Mouse (Mus musculus): ENCODE results near the gene Serac1. TPM values are rescaled to one million over a fixed set of nuclear protein-coding genes. Genes with fewer than 3 reads are reported as not detected.
A peak's percentile ranks its signal among the peaks of the same experiment; 100 is the strongest.
"Not testable (repeated sequence)": the region's sequence is repeated elsewhere in the genome, so short reads cannot be mapped to it uniquely, and the experiment has no call there.

Gene Serac1
- total RNA-seq, 2 experiments from 2014 or later, result 6.5 to 7.3 TPM

- Histone ChIP-seq H3K27ac (no peak overlapping the region), H3K4me3 (no peak overlapping the region)
- no peak for TF ChIP-seq CTCF (IDR thresholded peaks at IDR 0.05)
- no peak for DNase-seq
- intact Hi-C loops (cut with DNase I), result no loop called here
Measured at GRCm38 (mm10) chr17:6052801-6053200, 26.7 kb downstream of the Serac1 start.

GRCm38 (mm10) chr17:6037507-6037906, 42.0 kb downstream of the Serac1 start:
- intact Hi-C loops (cut with DNase I), result no loop called here

GRCm38 (mm10) chr17:6036872-6037271, 42.7 kb downstream of the Serac1 start:
- DNase-seq, result no peak
- intact Hi-C loops (cut with DNase I), result no loop called here
- TF ChIP-seq CTCF (IDR thresholded peaks at IDR 0.05), result no peak
- Histone ChIP-seq H3K4me3 (no peak overlapping the region), H3K27ac (no peak overlapping the region)

More at GRCm38 (mm10) chr17:6037507-6037906, 42.0 kb downstream of the Serac1 start:
- Histone ChIP-seq H3K4me3 (no peak overlapping the region), H3K27ac (no peak overlapping the region)
- no peak for DNase-seq
- no peak for TF ChIP-seq CTCF (IDR thresholded peaks at IDR 0.05)

GRCm38 (mm10) chr17:6036458-6036857, 43.1 kb downstream of the Serac1 start:
- DNase-seq, result no peak
- intact Hi-C loops (cut with DNase I), result no loop called here
- Histone ChIP-seq H3K27ac (no peak overlapping the region), H3K4me3 (no peak overlapping the region)
- TF ChIP-seq CTCF (IDR thresholded peaks at IDR 0.05), result no peak

GRCm38 (mm10) chr17:6035661-6036060, 43.9 kb downstream of the Serac1 start:
- no peak for DNase-seq
- Histone ChIP-seq H3K27ac (no peak overlapping the region), H3K4me3 (no peak overlapping the region)
- intact Hi-C loops (cut with DNase I), result no loop called here
- no peak for TF ChIP-seq CTCF (IDR thresholded peaks at IDR 0.05)

- no peak for DNase-seq
- H3K4me3 ChIP-seq, result no peak overlapping the region
- no peak for TF ChIP-seq CTCF (IDR thresholded peaks at IDR 0.05)
- H3K27ac ChIP-seq, result no peak overlapping the region
- intact Hi-C loops (cut with DNase I), result no loop called here
Measured at GRCm38 (mm10) chr17:6025831-6026230, 53.7 kb downstream of the Serac1 start.

- intact Hi-C loops (cut with DNase I); DNase-seq; H3K4me3 ChIP-seq; H3K27ac ChIP-seq: not testable (repeated sequence)
Measured at GRCm38 (mm10) chr17:6021374-6021789, 58.2 kb downstream of the Serac1 start.

- Histone ChIP-seq H3K27ac (no peak overlapping the region), H3K4me3 (no peak overlapping the region)
- no peak for TF ChIP-seq CTCF (IDR thresholded peaks at IDR 0.05)
- intact Hi-C loops (cut with DNase I), result no loop called here
- DNase-seq, result no peak
Measured at GRCm38 (mm10) chr17:6020636-6021035, 58.9 kb downstream of the Serac1 start.

- DNase-seq, result peak; percentile 59
- TF ChIP-seq CTCF (IDR thresholded peaks at IDR 0.05), result peak; percentile 79
- intact Hi-C loops (cut with DNase I), result loop anchor here (1.0 kb wide), 1 partner anchor 78 kb away; the partner anchor contains the start of gene Synj2
Measured at GRCm38 (mm10) chr17:6019776-6020175, 59.8 kb downstream of the Serac1 start.

GRCm38 (mm10) chr17:6018348-6018747, 61.2 kb downstream of the Serac1 start:
- no peak for DNase-seq
- TF ChIP-seq CTCF (IDR thresholded peaks at IDR 0.05), result no peak
- H3K27ac ChIP-seq, result no peak overlapping the region
- intact Hi-C loops (cut with DNase I), result no loop called here
- no peak overlapping the region for H3K4me3 ChIP-seq

More at GRCm38 (mm10) chr17:6019776-6020175, 59.8 kb downstream of the Serac1 start:
- H3K27ac ChIP-seq, result no peak overlapping the region; the same call in 1 of the 2 replicates
- H3K4me3 ChIP-seq, result no peak overlapping the region

- intact Hi-C loops (cut with DNase I), result no loop called here
- Histone ChIP-seq H3K4me3 (no peak overlapping the region), H3K27ac (peak overlapping the region; percentile 32; the same call in 1 of the 2 replicates)
- peak; percentile 24 for TF ChIP-seq CTCF (IDR thresholded peaks at IDR 0.05)
- no peak for DNase-seq
Measured at GRCm38 (mm10) chr17:6017268-6017667, 62.3 kb downstream of the Serac1 start.

- no peak for DNase-seq
- intact Hi-C loops (cut with DNase I), result no loop called here
Measured at GRCm38 (mm10) chr17:6016213-6016780, 63.2 kb downstream of the Serac1 start.

GRCm38 (mm10) chr17:6014985-6015384, 64.6 kb downstream of the Serac1 start:
- Histone ChIP-seq H3K27ac (no peak overlapping the region), H3K4me3 (no peak overlapping the region)
- DNase-seq, result no peak
- intact Hi-C loops (cut with DNase I), result no loop called here
- no peak for TF ChIP-seq CTCF (IDR thresholded peaks at IDR 0.05)

More at GRCm38 (mm10) chr17:6016213-6016780, 63.2 kb downstream of the Serac1 start:
- TF ChIP-seq CTCF (IDR thresholded peaks at IDR 0.05), result no peak
- Histone ChIP-seq H3K27ac (peak overlapping the region; percentile 32), H3K4me3 (no peak overlapping the region)

GRCm38 (mm10) chr17:6013079-6013478, 66.5 kb downstream of the Serac1 start:
- DNase-seq, result no peak
- no peak for TF ChIP-seq CTCF (IDR thresholded peaks at IDR 0.05)
- intact Hi-C loops (cut with DNase I), result no loop called here
- H3K27ac ChIP-seq, result no peak overlapping the region
- no peak overlapping the region for H3K4me3 ChIP-seq

Measured in gastrocnemius, adult 2 months (tissue).